Mouse (Mus musculus): ENCODE data around the gene Ccdc159.

GRCm38 (mm10) chr9:21950322-21950721, 23.1 kb downstream of the Ccdc159 start:
- TF ChIP-seq POLR2A (IDR thresholded peaks at IDR 0.05; ENCODE audit: low read depth, low read length) (no peak), CTCF (conservative IDR thresholded peaks at IDR 0.05; ENCODE audit: insufficient read depth, insufficient read length, low read depth, low read length) (no peak; the same call in 1 of the 2 replicates)

All from kidney, adult 2 months (tissue).